Mouse (Mus musculus) small intestine, adult 10 weeks (tissue): ENCODE data around the gene Zfp790. TPM values are rescaled to one million over a fixed set of nuclear protein-coding genes. Genes with fewer than 3 reads are reported as not detected.

Experiments
- polyA plus RNA-seq: library from polyadenylated mRNA; stranded (reverse); fragments of 350-450 nt; fragmentation: Illumina TruSeq; extraction: RNeasy Lipid Tissue Mini Kit (QIAGEN cat#74804); gene quantifications from one replicate; pipeline ENCODE4 v1.2.3, GENCODE M21; 2014; ENCODE audit warnings: low replicate concordance

Zfp790 gene
- 7.2 TPM for polyA plus RNA-seq

DNA sequence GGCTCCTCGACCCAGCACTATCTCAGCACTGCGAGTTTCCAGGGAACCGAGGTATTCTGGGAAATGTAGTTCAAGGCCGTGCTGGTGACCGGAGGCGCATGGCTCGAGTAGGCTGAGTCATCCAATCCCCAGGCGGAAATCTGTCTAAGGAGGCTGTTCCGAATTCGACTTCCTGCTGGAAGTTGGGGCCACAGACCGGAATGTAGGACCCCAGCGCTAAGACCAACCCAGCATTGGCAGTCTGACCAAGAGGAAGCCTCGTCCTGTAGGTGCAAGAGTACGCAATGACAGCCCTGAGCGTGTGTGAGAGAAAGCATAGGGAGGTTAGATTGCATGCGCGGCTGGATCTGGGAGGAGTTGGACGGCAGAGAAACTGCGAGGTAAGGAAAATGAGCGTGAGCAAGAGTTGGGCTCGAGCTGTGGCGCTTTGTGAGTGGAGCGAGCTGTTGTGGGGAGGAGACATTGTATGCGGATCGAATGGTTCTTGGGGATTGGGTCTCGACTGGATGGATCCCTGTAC lies at the start of gene Zfp790:
Gene Zfp790 (plus strand): TSS at position 205 of the 520 bp plus-strand sequence.

GRCm38 (mm10) chr7:29768090-29768900 lies 47.6 kb upstream of the Zfp790 start, which contains the start of gene Zfp84:
Gene Zfp84, plus strand, starts transcription at chr7:29768552.

GRCm38 (mm10) chr7:29783871-29784551 lies 31.9 kb upstream of the Zfp790 start, which contains the start of gene Zfp30:
Gene Zfp30, plus strand, starts transcription at chr7:29783998.

GRCm38 (mm10) chr7:29853219-29853842 lies 37.4 kb downstream of the Zfp790 start, which contains the start of gene Zfp940:
Gene Zfp940, minus strand, starts transcription at chr7:29853669.

DNA sequence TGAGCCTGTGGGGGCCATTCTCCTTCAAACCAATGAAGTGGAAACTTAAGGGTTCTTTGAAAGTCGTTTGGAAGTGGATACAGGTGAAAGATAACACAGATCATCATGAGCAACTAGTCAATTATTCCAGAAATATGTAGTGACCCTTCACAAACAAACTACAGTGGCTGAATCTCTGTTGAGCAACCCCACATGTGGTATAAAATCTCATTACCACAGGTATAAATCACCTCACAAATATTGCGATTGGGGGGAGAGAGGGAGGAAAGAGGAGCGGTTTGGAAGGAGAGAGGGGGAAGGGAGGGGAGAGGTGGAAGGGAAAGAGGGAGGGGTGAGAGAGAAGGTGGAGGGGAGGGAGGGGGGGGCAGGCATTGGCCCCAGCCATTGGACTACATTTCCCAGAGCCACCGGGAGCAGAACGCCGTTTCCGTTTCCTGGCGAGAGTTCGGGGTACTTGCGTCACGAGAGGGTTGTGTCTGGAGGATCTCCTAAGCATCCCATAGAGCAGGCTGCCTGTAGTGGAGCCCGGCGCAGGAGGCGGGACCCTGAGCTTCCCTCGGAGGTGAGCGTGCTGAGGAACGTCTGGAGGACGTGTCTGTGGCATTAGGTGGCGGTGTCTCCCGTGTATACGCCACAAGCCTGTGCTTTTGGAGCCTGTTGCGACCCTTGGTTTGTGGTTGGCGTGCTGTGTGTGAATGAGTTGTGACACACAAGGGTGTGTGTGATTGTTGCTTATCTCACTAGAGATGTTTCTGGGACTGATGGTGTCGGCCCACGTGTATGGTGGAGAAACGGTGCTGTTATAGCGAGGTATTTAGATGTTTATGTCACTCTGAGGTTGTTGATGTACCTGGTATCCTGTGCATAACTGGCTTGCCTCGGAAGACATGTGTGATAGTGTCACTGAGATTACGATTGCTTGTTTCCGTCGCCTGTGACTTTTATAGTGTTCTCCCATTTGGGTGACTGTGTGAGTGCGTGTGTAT lies 43.9 kb downstream of the Zfp790 start, which contains the start of gene Zfp420:
Gene Zfp420 (plus strand): TSS at position 448 of the 986 bp plus-strand sequence.

Other genes starting within 250 kb of the Zfp790 start
- not detected for gene Catsperg2, start 89.1 kb upstream of the Zfp790 start, polyA plus RNA-seq
- 8.7 TPM for gene Zfp84, start 47.6 kb upstream of the Zfp790 start, polyA plus RNA-seq
- gene Zfp30, start 32.1 kb upstream of the Zfp790 start, polyA plus RNA-seq: 0.45 TPM
- 1.6 TPM for gene Zfp940, start 37.6 kb downstream of the Zfp790 start, polyA plus RNA-seq
- 12.5 TPM for gene Zfp420, start 43.9 kb downstream of the Zfp790 start, polyA plus RNA-seq
- gene Zfp27, start 90.5 kb downstream of the Zfp790 start, polyA plus RNA-seq: 4.0 TPM
- 3.3 TPM for gene Zfp383, start 92.1 kb downstream of the Zfp790 start, polyA plus RNA-seq
- 2.9 TPM for gene Zfp74, start 138.0 kb downstream of the Zfp790 start, polyA plus RNA-seq
- gene Zfp568, start 167.8 kb downstream of the Zfp790 start, polyA plus RNA-seq: 4.6 TPM
- gene Zfp14, start 235.3 kb downstream of the Zfp790 start, polyA plus RNA-seq: 2.1 TPM